Mouse (Mus musculus): ENCODE results near the gene Esrrg. TPM values are rescaled to one million over a fixed set of nuclear protein-coding genes. Genes with fewer than 3 reads are reported as not detected.

The Esrrg gene
- total and polyA plus RNA-seq, 3 experiments: not detected

GRCm38 (mm10) chr1:188113240-188113639 lies 504.6 kb downstream of the Esrrg start:
- Histone ChIP-seq H3K79me2 (replicated peaks; ENCODE audit: control insufficient read depth, extremely low read depth, insufficient read depth, poor library complexity, severe bottlenecking) (no peaks in the 10 kb centered on the region), H3K27ac (ENCODE audit: insufficient read depth, low read depth) (no peak overlapping the region), H3K4me2 (ENCODE audit: insufficient read depth, low read depth, poor library complexity, severe bottlenecking) (no peak overlapping the region), H3K9ac (ENCODE audit: insufficient read depth, low read depth) (no peak overlapping the region), H3K36me3 (replicated peaks in 1 of 2; ENCODE audit: control insufficient read depth in 1 of 2, insufficient read depth in 1 of 2, low read length in 1 of 2) (no peaks in the 10 kb centered on the region), H3K4me3 (replicated peaks in 1 of 3; ENCODE audit: low read depth in 2 of 3, low read length in 2 of 3, poor library complexity in 1 of 3) (no peak overlapping the region), H3K9me3 (replicated peaks; ENCODE audit: low read length) (peaks cover 70% of the 10 kb centered on the region), H3K4me1 (ENCODE audit: control insufficient read depth in 1 of 2, insufficient read depth in 2 of 2) (no peaks in the 10 kb centered on the region), H3K27me3 (replicated peaks) (no peaks in the 10 kb centered on the region)
- dilution Hi-C loops (cut with MboI; ENCODE audit: extremely low pct_ligation_motif_present, extremely low pct_unique_long_range_greater_than_20kb, low sequenced_read_pairs): no loop called here
- TF ChIP-seq MAFK (IDR thresholded peaks at IDR 0.05; ENCODE audit: insufficient replicate concordance, low read length): no peak
- TF ChIP-seq CTCF (conservative IDR thresholded peaks at IDR 0.05 in 1 of 2, IDR thresholded peaks at IDR 0.05 in 1 of 2; ENCODE audit: low read depth in 2 of 2, low read length in 2 of 2): no peak
- TF ChIP-seq POLR2AphosphoS2 (IDR thresholded peaks at IDR 0.05; ENCODE audit: low read depth, low read length): no peak
- in situ Hi-C loops (cut with MboI; ENCODE audit: low pct_ligation_motif_present, low pct_unique_long_range_greater_than_20kb, low sequenced_read_pairs): no loop called here
- no peak for DNase-seq (ENCODE audit: extremely low read depth)

GRCm38 (mm10) chr1:188118125-188118524 lies 509.5 kb downstream of the Esrrg start:
- no peak overlapping the region for H3K4me2 ChIP-seq (ENCODE audit: insufficient read depth, low read depth, poor library complexity, severe bottlenecking)
- H3K79me2 ChIP-seq (replicated peaks; ENCODE audit: control insufficient read depth, extremely low read depth, insufficient read depth, poor library complexity, severe bottlenecking): no peaks in the 10 kb centered on the region
- H3K27me3 ChIP-seq (replicated peaks): no peaks in the 10 kb centered on the region
- no peaks in the 10 kb centered on the region for H3K36me3 ChIP-seq (replicated peaks in 1 of 2; ENCODE audit: control insufficient read depth in 1 of 2, insufficient read depth in 1 of 2, low read length in 1 of 2)
- H3K4me1 ChIP-seq (ENCODE audit: control insufficient read depth in 1 of 2, insufficient read depth in 2 of 2): no peaks in the 10 kb centered on the region
- no peak for DNase-seq (ENCODE audit: extremely low read depth)
- in situ Hi-C loops (cut with MboI; ENCODE audit: low pct_ligation_motif_present, low pct_unique_long_range_greater_than_20kb, low sequenced_read_pairs) (no loop called here), dilution Hi-C loops (cut with MboI; ENCODE audit: extremely low pct_ligation_motif_present, extremely low pct_unique_long_range_greater_than_20kb, low sequenced_read_pairs) (no loop called here)
- no peak for TF ChIP-seq NELFE (IDR thresholded peaks at IDR 0.05; ENCODE audit: low read depth, low read length)
- TF ChIP-seq MYC (IDR thresholded peaks at IDR 0.05; ENCODE audit: low read depth, low read length): no peak
- no peak for TF ChIP-seq MXI1 (IDR thresholded peaks at IDR 0.05; ENCODE audit: low read depth, low read length)
- no peak for TF ChIP-seq CTCF (conservative IDR thresholded peaks at IDR 0.05 in 1 of 2, IDR thresholded peaks at IDR 0.05 in 1 of 2; ENCODE audit: low read depth in 2 of 2, low read length in 2 of 2)
- TF ChIP-seq GABPA (IDR thresholded peaks at IDR 0.05; ENCODE audit: insufficient replicate concordance, low read depth, low read length): no peak
- no peak for TF ChIP-seq MAZ (IDR thresholded peaks at IDR 0.05; ENCODE audit: low read depth, low read length)
- TF ChIP-seq RAD21 (IDR thresholded peaks at IDR 0.05; ENCODE audit: low read depth, low read length): no peak
- TF ChIP-seq SIN3A (IDR thresholded peaks at IDR 0.05; ENCODE audit: low read length): no peak
- TF ChIP-seq EP300 (IDR thresholded peaks at IDR 0.05; ENCODE audit: low read length): no peak
- TF ChIP-seq KAT2A (IDR thresholded peaks at IDR 0.05; ENCODE audit: insufficient replicate concordance, low read length): no peak
- no peak for TF ChIP-seq CHD2 (IDR thresholded peaks at IDR 0.05; ENCODE audit: low read length)
- peaks cover 75% of the 10 kb centered on the region for H3K9me3 ChIP-seq (replicated peaks; ENCODE audit: low read length)
- H3K4me3 ChIP-seq (replicated peaks in 1 of 3; ENCODE audit: low read depth in 2 of 3, low read length in 2 of 3, poor library complexity in 1 of 3): no peak overlapping the region
- no peak overlapping the region for H3K27ac ChIP-seq (ENCODE audit: insufficient read depth, low read depth)
- no peak overlapping the region for H3K9ac ChIP-seq (ENCODE audit: insufficient read depth, low read depth)

GRCm38 (mm10) chr1:188119806-188120205 lies 511.2 kb downstream of the Esrrg start:
- TF ChIP-seq MXI1 (IDR thresholded peaks at IDR 0.05; ENCODE audit: low read depth, low read length) (no peak), KAT2A (IDR thresholded peaks at IDR 0.05; ENCODE audit: insufficient replicate concordance, low read length) (no peak), ZNF384 (IDR thresholded peaks at IDR 0.05; ENCODE audit: low read depth, low read length) (no peak), BHLHE40 (IDR thresholded peaks at IDR 0.05; ENCODE audit: low read depth, low read length) (no peak), ZKSCAN1 (IDR thresholded peaks at IDR 0.05; ENCODE audit: borderline replicate concordance, low read depth, low read length) (no peak), MAX (IDR thresholded peaks at IDR 0.05; ENCODE audit: low read length) (no peak), POLR2A (IDR thresholded peaks at IDR 0.05; ENCODE audit: low read depth, low read length) (no peak), RAD21 (IDR thresholded peaks at IDR 0.05; ENCODE audit: low read depth, low read length) (no peak), HCFC1 (IDR thresholded peaks at IDR 0.05; ENCODE audit: low read depth, low read length) (no peak), CHD1 (IDR thresholded peaks at IDR 0.05; ENCODE audit: low read depth, low read length) (no peak), USF1 (IDR thresholded peaks at IDR 0.05; ENCODE audit: low read depth, low read length) (no peak), TCF12 (IDR thresholded peaks at IDR 0.05; ENCODE audit: low read depth, low read length) (no peak)

More at GRCm38 (mm10) chr1:188119806-188120205, 511.2 kb downstream of the Esrrg start:
- Histone ChIP-seq H3K36me3 (replicated peaks in 1 of 2; ENCODE audit: control insufficient read depth in 1 of 2, insufficient read depth in 1 of 2, low read length in 1 of 2) (no peaks in the 10 kb centered on the region), H3K4me3 (replicated peaks in 1 of 3; ENCODE audit: low read depth in 2 of 3, low read length in 2 of 3, poor library complexity in 1 of 3) (no peak overlapping the region), H3K27me3 (replicated peaks) (no peaks in the 10 kb centered on the region), H3K9ac (ENCODE audit: insufficient read depth, low read depth) (no peak overlapping the region), H3K4me2 (ENCODE audit: insufficient read depth, low read depth, poor library complexity, severe bottlenecking) (no peak overlapping the region), H3K4me1 (ENCODE audit: control insufficient read depth in 1 of 2, insufficient read depth in 2 of 2) (no peaks in the 10 kb centered on the region), H3K9me3 (replicated peaks; ENCODE audit: low read length) (peaks cover 69% of the 10 kb centered on the region), H3K27ac (ENCODE audit: insufficient read depth, low read depth) (no peak overlapping the region), H3K79me2 (replicated peaks; ENCODE audit: control insufficient read depth, extremely low read depth, insufficient read depth, poor library complexity, severe bottlenecking) (no peaks in the 10 kb centered on the region)
- dilution Hi-C loops (cut with MboI; ENCODE audit: extremely low pct_ligation_motif_present, extremely low pct_unique_long_range_greater_than_20kb, low sequenced_read_pairs) (no loop called here), in situ Hi-C loops (cut with MboI; ENCODE audit: low pct_ligation_motif_present, low pct_unique_long_range_greater_than_20kb, low sequenced_read_pairs) (no loop called here)
- DNase-seq (ENCODE audit: extremely low read depth): no peak
